Mouse (Mus musculus) heart, embryonic 14.5 days (tissue): ENCODE measurements at regions not wholly inside any gene's neighbourhood (a gene's known extent, or its start where the extent isn't known, plus 50 kb on each side); places are given as distances from the start of the nearest gene placed in this dataset.
A peak's percentile ranks its signal among the peaks of the same experiment; 100 is the strongest.

Experiments
- ATAC-seq: fragments of 200-750 bp; cut with Nextera tagmentation; 2 replicates; pipeline ENCODE4 v1.8.0; 2017; ENCODE audit warnings: low read depth, moderate TSS enrichment; ENCODE audit not compliant: insufficient number of reproducible peaks, insufficient read depth, low FRiP score
- H3K27ac ChIP-seq, 2 experiments: fragments of 200-500 bp in 1 of 2; fragments of 300-500 bp in 1 of 2; sonication (generic) in 1 of 2; replicated peaks in 1 of 2; 2 replicates each; pipeline ENCODE4 v1.5.1; 2012 to 2014; ENCODE audit warnings: low read depth in 2 of 2, low read length in 2 of 2, control low read depth in 1 of 2, mild to moderate bottlenecking in 1 of 2, mixed read lengths in 1 of 2; ENCODE audit not compliant: control insufficient read depth in 1 of 2, insufficient read depth in 1 of 2
- H3K27me3 ChIP-seq: fragments of 300-500 bp; sonication (generic); 2 replicates; pipeline ENCODE4 v1.6.1; 2014; ENCODE audit warnings: mild to moderate bottlenecking, low read length, control low read depth; ENCODE audit not compliant: control insufficient read depth, insufficient read depth
- H3K36me3 ChIP-seq: fragments of 300-500 bp; sonication (generic); 2 replicates; pipeline ENCODE4 v1.6.1; 2014; ENCODE audit warnings: mild to moderate bottlenecking, control low read depth, low read length, mixed read lengths; ENCODE audit not compliant: control insufficient read depth, insufficient read depth
- H3K4me1 ChIP-seq, 2 experiments: fragments of 200-500 bp in 1 of 2; fragments of 300-500 bp in 1 of 2; sonication (generic) in 1 of 2; 2 replicates each; pipeline ENCODE4 v1.6.1; 2012 to 2014; ENCODE audit warnings: low read length in 2 of 2, control low read depth in 1 of 2, mixed read lengths in 1 of 2; ENCODE audit not compliant: control insufficient read depth in 2 of 2, insufficient read depth in 2 of 2
- H3K4me2 ChIP-seq: fragments of 300-500 bp; sonication (generic); 2 replicates; pipeline ENCODE4 v1.6.1; 2014; ENCODE audit warnings: mild to moderate bottlenecking, low read length
- H3K4me3 ChIP-seq, 2 experiments: fragments of 200-500 bp in 1 of 2; fragments of 300-500 bp in 1 of 2; sonication (generic) in 1 of 2; 2 replicates each; pipeline ENCODE4 v1.5.1; 2012 to 2014; ENCODE audit warnings: low read length in 2 of 2, mild to moderate bottlenecking in 2 of 2, control low read depth in 1 of 2, low read depth in 1 of 2, moderate library complexity in 1 of 2; ENCODE audit not compliant: control insufficient read depth in 1 of 2, insufficient read depth in 1 of 2
- H3K9ac ChIP-seq: fragments of 300-500 bp; sonication (generic); 2 replicates; pipeline ENCODE4 v1.6.1; 2014; ENCODE audit warnings: mild to moderate bottlenecking, low read length
- H3K9me3 ChIP-seq: fragments of 300-500 bp; sonication (generic); 2 replicates; pipeline ENCODE4 v1.6.1; 2016; ENCODE audit warnings: low read length, control low read depth; ENCODE audit not compliant: control insufficient read depth
- WGBS: fragments of 180-500 bp; shearing (Covaris S2); extraction: QIAGEN DNeasy Blood & Tissue Kit; methylation state at CpG from one replicate; pipeline ENCODE4 v1.1.7; 2014; 5-methylcytosine and 5-hydroxymethylcytosine counted together

GRCm38 (mm10) chr8:66771111-66771510, 74.1 kb downstream of the Npy1r start:
- WGBS = 64% methylated on average over 4 of the region's 4 CpGs
- Histone ChIP-seq H3K4me2 (no peak overlapping the region), H3K9ac (no peak overlapping the region), H3K9me3 (no peaks in the 10 kb centered on the region), H3K36me3 (no peaks in the 10 kb centered on the region), H3K27ac (no peak overlapping the region), H3K27me3 (no peaks in the 10 kb centered on the region), H3K4me1 (peaks cover 0 to 10% of the 10 kb centered on the region in 2 experiments; a peak in 3 of 4 replicates), H3K4me3 (no peak overlapping the region)
- ATAC-seq = 0 out of 2 replicates have a peak, but pooled peaks have one; percentile 27

- Histone ChIP-seq H3K27me3 (no peaks in the 10 kb centered on the region), H3K27ac (peak overlapping the region; percentile 67 to 86), H3K4me3 (no peak overlapping the region), H3K9me3 (no peaks in the 10 kb centered on the region), H3K36me3 (no peaks in the 10 kb centered on the region), H3K4me2 (peak overlapping the region; percentile 26), H3K9ac (peak overlapping the region; percentile 32; the same call in 1 of the 2 replicates), H3K4me1 (peaks cover 0 to 9% of the 10 kb centered on the region in 2 experiments; a peak in 3 of 4 replicates)
- ATAC-seq = peak; percentile 77
- WGBS = 20% methylated on average over 4 of the region's 4 CpGs
Observed at GRCm38 (mm10) chr8:66772653-66773052, 75.7 kb downstream of the Npy1r start.

DNA sequence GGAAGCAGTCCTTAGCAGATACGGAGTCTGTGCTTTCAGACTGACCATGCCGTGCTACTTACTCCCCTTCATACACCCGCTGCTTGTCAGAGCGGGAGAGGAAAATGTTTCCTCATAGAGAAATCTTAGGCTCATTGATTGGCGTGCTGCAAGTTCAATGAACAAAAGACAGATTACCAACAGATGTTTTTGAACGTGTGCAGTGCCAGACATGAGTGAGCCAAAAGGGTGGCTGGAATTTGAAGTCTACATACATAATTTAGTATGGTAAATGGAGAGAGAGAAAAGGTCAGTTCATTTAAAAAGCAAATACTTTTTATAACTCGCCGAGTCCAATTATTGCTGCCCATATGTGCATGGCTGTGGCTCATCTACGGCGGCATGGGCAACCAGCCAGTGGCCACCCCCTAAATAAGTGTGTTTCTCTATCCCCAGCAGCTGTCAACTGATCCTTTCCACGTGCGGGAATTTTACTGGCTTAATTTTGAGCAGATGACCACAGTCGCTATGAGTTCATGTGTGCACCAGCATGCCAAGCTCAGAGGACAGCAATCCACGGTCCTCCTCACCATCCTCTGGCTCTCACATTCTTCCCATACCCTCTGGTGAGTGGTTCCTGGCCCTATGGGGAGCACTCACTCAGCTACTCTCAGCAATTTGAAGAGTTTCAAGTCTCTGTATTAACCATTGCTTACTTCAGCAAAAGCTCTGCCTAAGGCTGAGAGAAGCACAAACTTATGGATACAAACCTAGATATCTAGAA, 80.3 kb downstream of the Npy1r start:
- H3K27ac ChIP-seq = no peak overlapping the region
- 70% methylated on average over 14 of the region's 14 CpGs for WGBS
- no peak overlapping the region for H3K4me3 ChIP-seq
- H3K9ac ChIP-seq = no peak overlapping the region
- peaks cover 0 to 5% of the 10 kb centered on the region in 2 experiments; a peak in 2 of 4 replicates for H3K4me1 ChIP-seq
- H3K9me3 ChIP-seq = no peaks in the 10 kb centered on the region
- H3K4me2 ChIP-seq = no peak overlapping the region
- no peak for ATAC-seq
- no peaks in the 10 kb centered on the region for H3K27me3 ChIP-seq
- H3K36me3 ChIP-seq = no peaks in the 10 kb centered on the region

DNA sequence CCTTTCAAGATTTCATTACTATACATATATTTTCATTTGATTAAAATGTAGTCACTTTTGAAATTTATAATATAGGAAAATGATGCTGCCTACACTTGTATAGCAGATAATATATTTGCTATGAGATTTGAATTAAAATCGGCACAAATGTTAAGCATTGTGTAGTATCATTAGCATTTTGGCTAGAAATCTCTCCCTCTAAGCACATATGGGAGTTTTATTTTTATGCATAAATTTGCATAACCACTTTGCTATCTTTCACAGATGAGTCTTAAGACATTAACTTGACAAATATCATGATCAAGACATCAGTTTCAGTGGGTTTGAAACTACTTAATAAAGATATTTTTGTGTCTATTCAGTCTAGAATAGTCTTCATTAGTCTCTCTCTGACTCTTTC, 80.4 kb upstream of the Naf1 start:
- no peaks in the 10 kb centered on the region for H3K27me3 ChIP-seq
- 82% methylated on average over 1 of the region's 1 CpGs for WGBS
- no peak overlapping the region for H3K27ac ChIP-seq
- no peaks in the 10 kb centered on the region for H3K9me3 ChIP-seq
- no peak for ATAC-seq
- no peak overlapping the region for H3K4me3 ChIP-seq
- H3K9ac ChIP-seq = no peak overlapping the region
- no peaks in the 10 kb centered on the region for H3K4me1 ChIP-seq
- no peak overlapping the region for H3K4me2 ChIP-seq
- no peaks in the 10 kb centered on the region for H3K36me3 ChIP-seq

GRCm38 (mm10) chr8:66782656-66783055, 77.4 kb upstream of the Naf1 start:
- H3K27me3 ChIP-seq = no peaks in the 10 kb centered on the region
- H3K9ac ChIP-seq = no peak overlapping the region
- H3K4me1 ChIP-seq = no peaks in the 10 kb centered on the region
- ATAC-seq = no peak
- H3K36me3 ChIP-seq = no peaks in the 10 kb centered on the region
- no peak overlapping the region for H3K4me3 ChIP-seq
- 72% methylated on average over 2 of the region's 2 CpGs for WGBS
- no peak overlapping the region for H3K27ac ChIP-seq
- no peaks in the 10 kb centered on the region for H3K9me3 ChIP-seq
- H3K4me2 ChIP-seq = no peak overlapping the region

GRCm38 (mm10) chr8:66785996-66786395, 74.0 kb upstream of the Naf1 start:
- H3K4me3 ChIP-seq = no peak overlapping the region
- no peak overlapping the region for H3K4me2 ChIP-seq
- WGBS = 65% methylated on average over 3 of the region's 3 CpGs
- ATAC-seq = no peak
- no peak overlapping the region for H3K9ac ChIP-seq
- no peaks in the 10 kb centered on the region for H3K27me3 ChIP-seq
- no peaks in the 10 kb centered on the region for H3K4me1 ChIP-seq
- no peaks in the 10 kb centered on the region for H3K36me3 ChIP-seq
- no peaks in the 10 kb centered on the region for H3K9me3 ChIP-seq
- H3K27ac ChIP-seq = no peak overlapping the region
